Mouse (Mus musculus) neural tube, embryonic 11.5 days (tissue): ENCODE measurements around the gene Cab39l. TPM values are rescaled to one million over a fixed set of nuclear protein-coding genes. Genes with fewer than 3 reads are reported as not detected.

ENCODE experiments used
- ATAC-seq: fragments of 200-750 bp; cut with Nextera tagmentation; 2 replicates; pipeline ENCODE4 v1.8.0; 2017; ENCODE audit warnings: moderate number of reproducible peaks, mild to moderate bottlenecking, moderate TSS enrichment, moderate library complexity; ENCODE audit not compliant: insufficient read depth, low FRiP score, low TSS enrichment
- DNase-seq: peaks from one replicate; pipeline ENCODE4 v3.0.0-alpha.2; 2015; ENCODE audit warnings: low spot score
- H3K27ac ChIP-seq: fragments of 300-500 bp; sonication (generic); 2 replicates; pipeline ENCODE4 v1.5.1; 2014; ENCODE audit warnings: low read depth, mild to moderate bottlenecking, low read length
- H3K27me3 ChIP-seq: fragments of 300-500 bp; sonication (generic); 2 replicates; pipeline ENCODE4 v1.6.1; 2014; ENCODE audit warnings: mild to moderate bottlenecking, low read length, mixed read lengths; ENCODE audit not compliant: control insufficient read depth, insufficient read depth
- H3K36me3 ChIP-seq: fragments of 300-500 bp; sonication (generic); 2 replicates; pipeline ENCODE4 v1.6.1; 2014; ENCODE audit warnings: mild to moderate bottlenecking, low read length, moderate library complexity, mixed read lengths; ENCODE audit not compliant: control insufficient read depth, insufficient read depth
- H3K4me1 ChIP-seq: fragments of 300-500 bp; sonication (generic); 2 replicates; pipeline ENCODE4 v1.6.1; 2014; ENCODE audit warnings: low read length, mixed read lengths; ENCODE audit not compliant: control insufficient read depth, insufficient read depth
- H3K4me2 ChIP-seq: fragments of 300-500 bp; sonication (generic); 2 replicates; pipeline ENCODE4 v1.6.1; 2014; ENCODE audit warnings: low read depth, mild to moderate bottlenecking, moderate library complexity
- H3K4me3 ChIP-seq: fragments of 300-500 bp; sonication (generic); 2 replicates; pipeline ENCODE4 v1.5.1; 2014; ENCODE audit warnings: low read depth, low read length
- H3K9ac ChIP-seq: fragments of 300-500 bp; sonication (generic); 2 replicates; pipeline ENCODE4 v1.6.1; 2014; ENCODE audit warnings: mild to moderate bottlenecking, low read length
- H3K9me3 ChIP-seq: fragments of 300-500 bp; sonication (generic); 2 replicates; pipeline ENCODE4 v1.6.1; 2016; ENCODE audit warnings: low read length; ENCODE audit not compliant: control insufficient read depth
- WGBS: fragments of 180-500 bp; shearing (Covaris S2); extraction: QIAGEN DNeasy Blood & Tissue Kit; methylation state at CpG from one replicate; pipeline ENCODE4 v1.1.7; 2014; 5-methylcytosine and 5-hydroxymethylcytosine counted together
- polyA plus RNA-seq: library from polyadenylated mRNA; unstranded; fragments of >200 nt; fragmentation: Nextera tagmentation; extraction: Ambion mirVana; gene quantifications from 2 replicates; pipeline ENCODE4 v1.2.1, GENCODE M21; 2014

Gene Cab39l
- polyA plus RNA-seq, 1 experiment from 2014 or later, result 38.5 TPM

GRCm38 (mm10) chr14:59470781-59471180 lies 30.0 kb downstream of the Cab39l start:
- DNase-seq, result no peak
- Histone ChIP-seq H3K27ac (no peak overlapping the region), H3K4me2 (no peak overlapping the region), H3K36me3 (no peaks in the 10 kb centered on the region), H3K9me3 (no peaks in the 10 kb centered on the region), H3K27me3 (no peaks in the 10 kb centered on the region), H3K9ac (no peak overlapping the region), H3K4me1 (no peaks in the 10 kb centered on the region), H3K4me3 (no peak overlapping the region)
- 91% methylated on average over 1 of the region's 1 CpGs for WGBS
- no peak for ATAC-seq

GRCm38 (mm10) chr14:59478699-59479098 lies 37.9 kb downstream of the Cab39l start:
- Histone ChIP-seq H3K9me3 (no peaks in the 10 kb centered on the region), H3K27ac (no peak overlapping the region), H3K36me3 (no peaks in the 10 kb centered on the region), H3K9ac (no peak overlapping the region), H3K4me2 (no peak overlapping the region), H3K4me3 (no peak overlapping the region), H3K4me1 (no peaks in the 10 kb centered on the region), H3K27me3 (no peaks in the 10 kb centered on the region)
- no peak for ATAC-seq
- WGBS, result 86% methylated on average over 6 of the region's 6 CpGs
- DNase-seq, result no peak

- no peaks in the 10 kb centered on the region for H3K36me3 ChIP-seq
- H3K9me3 ChIP-seq, result no peaks in the 10 kb centered on the region
- H3K27me3 ChIP-seq, result no peaks in the 10 kb centered on the region
- DNase-seq, result no peak
- no peak overlapping the region for H3K4me3 ChIP-seq
- H3K27ac ChIP-seq, result no peak overlapping the region
- no peaks in the 10 kb centered on the region for H3K4me1 ChIP-seq
- WGBS, result 89% methylated on average over 4 of the region's 4 CpGs
- H3K4me2 ChIP-seq, result no peak overlapping the region
- no peak for ATAC-seq
- no peak overlapping the region for H3K9ac ChIP-seq
These were observed 44.6 kb downstream of the Cab39l start for GRCm38 (mm10) chr14:59485247-59485810.

GRCm38 (mm10) chr14:59492376-59492775 lies 51.6 kb downstream of the Cab39l start:
- Histone ChIP-seq H3K27ac (no peak overlapping the region), H3K4me3 (no peak overlapping the region), H3K9me3 (no peaks in the 10 kb centered on the region), H3K4me2 (no peak overlapping the region), H3K9ac (no peak overlapping the region), H3K36me3 (no peaks in the 10 kb centered on the region), H3K27me3 (no peaks in the 10 kb centered on the region), H3K4me1 (no peaks in the 10 kb centered on the region)
- 86% methylated on average over 4 of the region's 4 CpGs for WGBS
- no peak for DNase-seq
- no peak for ATAC-seq

GRCm38 (mm10) chr14:59497928-59498327 lies 57.2 kb downstream of the Cab39l start:
- H3K4me1 ChIP-seq, result no peaks in the 10 kb centered on the region
- no peak overlapping the region for H3K4me3 ChIP-seq
- H3K4me2 ChIP-seq, result no peak overlapping the region
- H3K27ac ChIP-seq, result no peak overlapping the region
- no peaks in the 10 kb centered on the region for H3K27me3 ChIP-seq
- no peaks in the 10 kb centered on the region for H3K36me3 ChIP-seq
- ATAC-seq, result no peak
- DNase-seq, result no peak
- no peak overlapping the region for H3K9ac ChIP-seq
- H3K9me3 ChIP-seq, result no peaks in the 10 kb centered on the region
- WGBS, result 88% methylated on average over 5 of the region's 5 CpGs

GRCm38 (mm10) chr14:59504831-59505230 lies 64.1 kb downstream of the Cab39l start:
- Histone ChIP-seq H3K4me2 (no peak overlapping the region), H3K4me3 (no peak overlapping the region), H3K4me1 (no peaks in the 10 kb centered on the region), H3K9me3 (no peaks in the 10 kb centered on the region), H3K27me3 (no peaks in the 10 kb centered on the region), H3K36me3 (no peaks in the 10 kb centered on the region), H3K27ac (no peak overlapping the region), H3K9ac (no peak overlapping the region)
- WGBS, result 92% methylated on average over 8 of the region's 8 CpGs
- DNase-seq, result no peak
- ATAC-seq, result no peak

GRCm38 (mm10) chr14:59506139-59506538 lies 65.4 kb downstream of the Cab39l start:
- H3K4me1 ChIP-seq, result no peaks in the 10 kb centered on the region
- no peak overlapping the region for H3K9ac ChIP-seq
- H3K36me3 ChIP-seq, result no peaks in the 10 kb centered on the region
- no peak overlapping the region for H3K27ac ChIP-seq
- no peaks in the 10 kb centered on the region for H3K27me3 ChIP-seq
- no peaks in the 10 kb centered on the region for H3K9me3 ChIP-seq
- ATAC-seq (no peak), DNase-seq (no peak)
- WGBS, result 91% methylated on average over 4 of the region's 4 CpGs
- no peak overlapping the region for H3K4me2 ChIP-seq
- no peak overlapping the region for H3K4me3 ChIP-seq

- Histone ChIP-seq H3K27me3 (no peaks in the 10 kb centered on the region), H3K9ac (no peak overlapping the region), H3K36me3 (no peaks in the 10 kb centered on the region), H3K9me3 (no peaks in the 10 kb centered on the region), H3K27ac (no peak overlapping the region), H3K4me3 (no peak overlapping the region), H3K4me2 (no peak overlapping the region), H3K4me1 (no peaks in the 10 kb centered on the region)
- ATAC-seq (no peak), DNase-seq (no peak)
- 88% methylated on average over 6 of the region's 6 CpGs for WGBS
These were observed 73.2 kb downstream of the Cab39l start for GRCm38 (mm10) chr14:59513922-59514444.

GRCm38 (mm10) chr14:59525843-59526242 lies 85.1 kb downstream of the Cab39l start:
- no peaks in the 10 kb centered on the region for H3K4me1 ChIP-seq
- no peak overlapping the region for H3K4me3 ChIP-seq
- no peaks in the 10 kb centered on the region for H3K27me3 ChIP-seq
- DNase-seq (no peak), ATAC-seq (no peak)
- H3K4me2 ChIP-seq, result no peak overlapping the region
- no peaks in the 10 kb centered on the region for H3K9me3 ChIP-seq
- WGBS, result 89% methylated on average over 5 of the region's 5 CpGs
- H3K36me3 ChIP-seq, result no peaks in the 10 kb centered on the region
- H3K27ac ChIP-seq, result no peak overlapping the region
- no peak overlapping the region for H3K9ac ChIP-seq
